In the genomic region with DNA sequence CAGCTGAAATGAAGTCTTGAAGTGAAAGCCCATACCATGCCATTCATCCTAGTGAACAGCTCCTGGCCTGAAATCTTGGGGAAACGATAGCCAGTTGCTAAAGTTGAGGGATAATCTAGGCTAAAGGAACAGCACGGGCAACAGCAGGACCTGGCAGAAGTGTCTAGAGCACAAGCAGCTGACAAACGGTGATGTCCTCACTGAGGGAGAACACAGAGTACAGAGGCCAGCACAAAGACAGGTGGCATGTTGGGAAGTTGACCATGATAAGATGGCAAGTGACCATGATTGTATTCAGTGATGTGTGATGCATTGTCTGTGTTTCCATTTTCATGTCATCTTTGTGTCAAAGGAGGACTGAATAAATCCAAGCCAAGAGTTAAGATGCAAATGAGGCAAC, we compare ENCODE assay signal across 24 mouse cellular contexts.
DNase-seq lines count a peak whose midpoint lies in the region; ATAC-seq and TF ChIP-seq lines count a peak whose summit lies in the region.
"Had no signal": no experiment of that assay in that cellular context is flagged by ENCODE, and none has a peak within 500 bp of the region (broad histone marks: within the 10 kb centered on the region; RNA-seq: fewer than 3 reads in every experiment).

No protein-coding gene starts in this region.

- no peaks in the 10 kb centered on the region for H3K27me3 ChIP-seq in hindbrain, postnatal 0 days (ENCODE audit: insufficient read depth, low read length)
- H3K27me3 ChIP-seq in hindbrain, embryonic 13.5 days: no peaks in the 10 kb centered on the region
- H3K27me3 ChIP-seq in midbrain, postnatal 0 days (ENCODE audit: insufficient read depth, low read length): no peaks in the 10 kb centered on the region
- no peaks in the 10 kb centered on the region for H3K27me3 ChIP-seq in midbrain, embryonic 15.5 days (replicated peaks)
- H3K27me3 ChIP-seq: CH12.LX; embryonic facial prominence, embryonic 12.5 days; forebrain, embryonic 13.5 days; forebrain, embryonic 15.5 days had no signal

- no peak overlapping the region for H3K9ac ChIP-seq in hindbrain, postnatal 0 days (replicated peaks; ENCODE audit: low read length)
- no peak overlapping the region for H3K9ac ChIP-seq in hindbrain, embryonic 13.5 days
- no peak overlapping the region for H3K9ac ChIP-seq in midbrain, postnatal 0 days (replicated peaks; ENCODE audit: low read length, poor library complexity, severe bottlenecking)
- H3K9ac ChIP-seq in midbrain, embryonic 15.5 days: no peak overlapping the region
- H3K9ac ChIP-seq: embryonic facial prominence, embryonic 12.5 days; forebrain, embryonic 13.5 days; forebrain, embryonic 15.5 days; forebrain, postnatal 0 days had no signal

- 49% methylated on average over 3 of the region's 3 CpGs for WGBS in hindbrain, postnatal 0 days
- 81% methylated on average over 3 of the region's 3 CpGs for WGBS in hindbrain, embryonic 13.5 days
- WGBS in midbrain, postnatal 0 days: 80% methylated on average over 3 of the region's 3 CpGs
- 78% methylated on average over 3 of the region's 3 CpGs for WGBS in midbrain, embryonic 15.5 days

- H3K4me1 ChIP-seq in hindbrain, postnatal 0 days (ENCODE audit: insufficient read depth, low read length): no peaks in the 10 kb centered on the region
- H3K4me1 ChIP-seq in hindbrain, embryonic 13.5 days (replicated peaks): peaks cover 9% of the 10 kb centered on the region
- no peaks in the 10 kb centered on the region for H3K4me1 ChIP-seq in midbrain, postnatal 0 days (ENCODE audit: insufficient read depth, low read length)
- H3K4me1 ChIP-seq in midbrain, embryonic 15.5 days: no peaks in the 10 kb centered on the region
- H3K4me1 ChIP-seq: embryonic facial prominence, embryonic 10.5 days; embryonic facial prominence, embryonic 12.5 days; forebrain, embryonic 13.5 days; forebrain, embryonic 15.5 days had no signal

- H3K4me3 ChIP-seq in hindbrain, postnatal 0 days (ENCODE audit: low read length): no peak overlapping the region
- H3K4me3 ChIP-seq in hindbrain, embryonic 13.5 days: no peak overlapping the region
- H3K4me3 ChIP-seq in midbrain, postnatal 0 days (ENCODE audit: low read depth, low read length): no peak overlapping the region
- H3K4me3 ChIP-seq in midbrain, embryonic 15.5 days: no peak overlapping the region
- H3K4me3 ChIP-seq: embryonic facial prominence, embryonic 10.5 days; embryonic facial prominence, embryonic 12.5 days; forebrain, embryonic 13.5 days; forebrain, embryonic 15.5 days had no signal

- H3K27ac ChIP-seq in hindbrain, postnatal 0 days: no peak overlapping the region
- no peak overlapping the region for H3K27ac ChIP-seq in hindbrain, embryonic 13.5 days
- no peak overlapping the region for H3K27ac ChIP-seq in midbrain, postnatal 0 days (ENCODE audit: low read depth, low read length)
- no peak overlapping the region for H3K27ac ChIP-seq in midbrain, embryonic 15.5 days
- H3K27ac ChIP-seq: embryonic facial prominence, embryonic 10.5 days; embryonic facial prominence, embryonic 12.5 days; forebrain, embryonic 13.5 days; forebrain, embryonic 15.5 days had no signal

- H3K9me3 ChIP-seq in hindbrain, postnatal 0 days (ENCODE audit: low read length): no peaks in the 10 kb centered on the region
- no peaks in the 10 kb centered on the region for H3K9me3 ChIP-seq in hindbrain, embryonic 13.5 days
- H3K9me3 ChIP-seq in midbrain, postnatal 0 days (ENCODE audit: low read length): no peaks in the 10 kb centered on the region
- H3K9me3 ChIP-seq in midbrain, embryonic 15.5 days: no peaks in the 10 kb centered on the region
- H3K9me3 ChIP-seq: embryonic facial prominence, embryonic 10.5 days; embryonic facial prominence, embryonic 12.5 days; forebrain, embryonic 13.5 days; forebrain, embryonic 15.5 days had no signal

- peak; percentile 64 to 66 for DNase-seq in cerebellum, postnatal 10 days
- no peak for DNase-seq in cerebellum, adult 11-12 months
- peak; percentile 45 for DNase-seq in hindbrain, postnatal 0 days (ENCODE audit: low spot score)
- DNase-seq in midbrain, postnatal 0 days (ENCODE audit: low spot score): peak; percentile 52
- DNase-seq: adrenal gland, adult 8-10 months; adrenal gland, postnatal 14 days; adrenal gland, postnatal 36 days; B cell, adult 2 months; cerebellum, adult 18-20 months; cerebellum, adult 8-10 months; cerebellum, adult 9-11 months; cerebellum, postnatal 25 days; forebrain, postnatal 0 days had no signal

- peak; percentile 70 for ATAC-seq in hindbrain, postnatal 0 days
- ATAC-seq in hindbrain, embryonic 13.5 days (ENCODE audit: low FRiP score): no peak
- no peak for ATAC-seq in midbrain, postnatal 0 days (ENCODE audit: low FRiP score)
- ATAC-seq in midbrain, embryonic 15.5 days (replicated peaks): no peak
- ATAC-seq: activated CD4-positive, CD25-positive, alpha-beta regulatory T cell, adult 4 months; CD4-positive, CD25-positive, alpha-beta regulatory T cell, adult 4 months; forebrain, embryonic 13.5 days; forebrain, embryonic 15.5 days; forebrain, postnatal 0 days; Patski had no signal

- no peak for TF ChIP-seq CTCF in hindbrain, postnatal 0 days (IDR thresholded peaks at IDR 0.05; ENCODE audit: low read depth)
- TF ChIP-seq CTCF in midbrain, postnatal 0 days (IDR thresholded peaks at IDR 0.05): no peak

- H3K4me2 ChIP-seq in hindbrain, postnatal 0 days (ENCODE audit: low read depth, low read length): no peak overlapping the region
- no peak overlapping the region for H3K4me2 ChIP-seq in hindbrain, embryonic 13.5 days
- no peak overlapping the region for H3K4me2 ChIP-seq in midbrain, postnatal 0 days (ENCODE audit: low read depth, low read length, poor library complexity, severe bottlenecking)
- H3K4me2 ChIP-seq in midbrain, embryonic 15.5 days: no peak overlapping the region
- H3K4me2 ChIP-seq: embryonic facial prominence, embryonic 12.5 days; forebrain, embryonic 13.5 days; forebrain, embryonic 15.5 days had no signal

- no peaks in the 10 kb centered on the region for H3K36me3 ChIP-seq in hindbrain, postnatal 0 days (ENCODE audit: insufficient read depth, low read length)
- H3K36me3 ChIP-seq in hindbrain, embryonic 13.5 days: no peaks in the 10 kb centered on the region
- no peaks in the 10 kb centered on the region for H3K36me3 ChIP-seq in midbrain, postnatal 0 days (ENCODE audit: insufficient read depth, low read length)
- H3K36me3 ChIP-seq in midbrain, embryonic 15.5 days (replicated peaks): no peaks in the 10 kb centered on the region
- H3K36me3 ChIP-seq: embryonic facial prominence, embryonic 10.5 days; embryonic facial prominence, embryonic 12.5 days; forebrain, embryonic 15.5 days; G1E had no signal
